Mouse (Mus musculus): ENCODE data around the gene Dhh. TPM values are rescaled to one million over a fixed set of nuclear protein-coding genes. Genes with fewer than 3 reads are reported as not detected.

The Dhh gene
- polyA plus RNA-seq, 1 experiment, result not detected

DNA sequence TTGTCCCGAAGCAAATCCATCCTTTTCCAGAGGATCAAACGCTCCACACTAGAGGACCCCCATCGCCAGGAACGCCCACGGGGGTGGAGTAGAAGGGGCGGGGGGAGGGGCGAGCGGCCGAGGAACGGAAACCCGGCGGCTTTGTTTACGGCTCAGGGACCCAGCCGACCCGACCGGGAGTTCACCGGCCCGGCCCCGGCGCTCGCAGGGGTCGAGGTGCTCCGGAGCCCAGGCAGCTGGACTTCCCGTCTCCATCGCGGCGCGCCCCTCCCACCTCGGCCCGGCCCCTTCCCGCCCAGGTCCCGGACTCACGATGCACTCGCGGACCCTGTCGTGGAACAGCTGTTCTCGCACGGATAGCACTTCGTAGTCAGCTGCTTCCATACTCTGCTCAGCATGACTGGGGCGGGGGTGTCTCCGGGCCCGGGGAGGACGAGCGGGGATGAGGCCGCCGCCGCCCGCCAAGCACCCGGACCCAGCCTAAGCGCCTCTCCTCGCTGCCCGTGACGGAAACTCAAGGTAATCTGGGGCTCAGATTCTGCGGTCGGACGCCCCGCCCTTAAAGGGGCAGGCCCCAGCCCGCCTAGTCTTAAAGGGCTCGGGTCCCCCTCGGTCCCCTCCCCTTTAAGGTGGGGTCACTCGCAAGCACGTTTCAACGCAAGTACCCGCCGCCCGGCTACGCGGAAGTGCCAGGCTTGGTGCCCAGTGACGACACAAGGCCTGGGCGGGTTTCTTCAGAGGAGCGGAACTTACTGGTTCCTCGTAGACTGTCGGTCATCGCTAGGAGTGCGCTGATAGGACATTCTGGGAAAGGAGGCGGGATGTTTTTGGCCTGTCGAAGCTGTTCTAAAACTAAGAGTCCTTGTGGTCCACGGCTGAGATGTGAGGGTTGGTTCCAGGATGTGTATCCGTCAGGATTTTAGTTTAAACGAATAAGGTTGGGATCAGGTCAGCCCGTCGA, 19.5 kb upstream of the Dhh start, which contains the start of gene Lmbr1l:
Gene Lmbr1l (minus strand): TSS at position 694 of the 961 bp plus-strand sequence.
- Histone ChIP-seq H3K4me1 (peaks cover 41% of the 10 kb centered on the region), H3K27me3 (replicated peaks) (peaks cover 6% of the 10 kb centered on the region), H3K9me3 (no peaks in the 10 kb centered on the region; the same call in 1 of the 2 replicates), H3K36me3 (replicated peaks; ENCODE audit: low read length) (peaks cover 17% of the 10 kb centered on the region), H3K4me3 (replicated peaks) (peak within 1 kb of the TSS; percentile 100)
- no peak for TF ChIP-seq FLI1 (IDR thresholded peaks at IDR 0.05; ENCODE audit: low read length)
- no peak for TF ChIP-seq GATA1 (IDR thresholded peaks at IDR 0.05; ENCODE audit: borderline replicate concordance, low read length)

DNA sequence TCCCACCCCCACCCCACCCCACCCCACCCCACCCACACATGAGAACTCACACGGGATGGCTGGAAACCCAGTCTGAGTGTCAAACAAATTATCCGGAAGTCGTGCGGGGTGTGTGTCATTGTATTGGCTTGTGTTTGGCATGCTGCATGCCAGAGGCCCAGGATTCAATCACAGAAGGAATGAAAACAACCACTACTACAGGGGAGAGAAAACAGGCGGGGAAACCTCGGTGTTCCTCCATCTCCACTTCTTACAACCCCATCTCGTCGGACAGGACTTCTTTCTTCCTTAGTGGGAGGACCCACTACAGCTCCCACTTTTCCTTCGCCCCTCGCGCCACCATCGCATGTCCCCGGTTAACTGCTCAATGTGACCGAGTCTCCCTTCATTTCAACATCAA, 18.8 kb upstream of the Dhh start:
- H3K4me1 ChIP-seq, result peaks cover 37% of the 10 kb centered on the region
- peaks cover 24% of the 10 kb centered on the region for H3K36me3 ChIP-seq (replicated peaks; ENCODE audit: low read length)
- no peaks in the 10 kb centered on the region; the same call in 1 of the 2 replicates for H3K9me3 ChIP-seq
- no peak for TF ChIP-seq GATA1 (IDR thresholded peaks at IDR 0.05; ENCODE audit: borderline replicate concordance, low read length)
- TF ChIP-seq FLI1 (IDR thresholded peaks at IDR 0.05; ENCODE audit: low read length), result no peak
- peaks cover 6% of the 10 kb centered on the region for H3K27me3 ChIP-seq (replicated peaks)
- peak overlapping the region; percentile 100 for H3K4me3 ChIP-seq (replicated peaks)

DNA sequence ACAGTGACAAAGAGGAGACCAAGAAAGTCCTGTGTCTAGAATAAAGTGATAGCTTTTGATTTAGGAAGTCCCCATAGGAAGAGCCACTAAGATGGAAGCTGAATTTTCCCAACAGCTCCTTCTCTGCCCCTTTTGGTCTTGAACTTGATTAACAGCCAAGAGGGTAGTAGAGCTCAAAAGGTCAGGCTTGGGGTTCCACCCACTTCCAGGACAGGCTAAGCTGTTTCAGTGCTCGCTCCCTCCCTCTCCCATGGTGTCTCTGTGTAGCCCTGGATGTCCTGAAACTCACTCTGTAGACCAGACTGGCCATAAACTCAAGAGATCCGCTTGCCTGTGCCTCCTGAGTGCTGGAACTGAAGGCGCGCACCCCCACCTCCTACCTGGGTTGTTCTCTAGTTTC, 17.7 kb upstream of the Dhh start:
- H3K27me3 ChIP-seq (replicated peaks), result peaks cover 6% of the 10 kb centered on the region
- H3K4me3 ChIP-seq (replicated peaks), result peak overlapping the region; percentile 46
- H3K4me1 ChIP-seq, result peaks cover 37% of the 10 kb centered on the region
- peaks cover 32% of the 10 kb centered on the region for H3K36me3 ChIP-seq (replicated peaks; ENCODE audit: low read length)
- H3K9me3 ChIP-seq, result no peaks in the 10 kb centered on the region
- TF ChIP-seq FLI1 (IDR thresholded peaks at IDR 0.05; ENCODE audit: low read length), result no peak
- TF ChIP-seq GATA1 (IDR thresholded peaks at IDR 0.05; ENCODE audit: borderline replicate concordance, low read length), result no peak

DNA sequence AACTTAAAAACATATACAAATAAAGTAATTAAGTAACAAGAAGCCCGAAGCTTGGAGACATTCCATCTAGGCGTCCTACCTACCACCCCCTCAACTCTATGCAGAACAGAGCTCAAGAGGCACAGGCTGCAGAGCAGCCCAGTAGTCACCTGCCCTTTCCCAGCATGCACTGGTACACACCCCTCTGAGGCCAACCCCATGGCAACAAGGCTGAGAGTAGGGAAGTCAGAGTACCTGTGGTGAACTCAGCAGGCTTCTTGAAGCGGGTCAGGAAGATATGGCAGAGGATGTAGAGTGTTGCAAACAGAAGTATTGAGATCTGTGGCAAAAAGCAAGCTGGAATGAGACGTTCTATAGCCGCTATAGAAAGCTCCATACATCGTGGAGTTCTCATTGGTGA, 16.6 kb upstream of the Dhh start:
- Histone ChIP-seq H3K4me1 (peaks cover 37% of the 10 kb centered on the region), H3K36me3 (replicated peaks; ENCODE audit: low read length) (peaks cover 39% of the 10 kb centered on the region), H3K4me3 (replicated peaks) (no peak overlapping the region), H3K27me3 (replicated peaks) (peaks cover 6% of the 10 kb centered on the region), H3K9me3 (no peaks in the 10 kb centered on the region)
- TF ChIP-seq FLI1 (IDR thresholded peaks at IDR 0.05; ENCODE audit: low read length), result no peak
- no peak for TF ChIP-seq GATA1 (IDR thresholded peaks at IDR 0.05; ENCODE audit: borderline replicate concordance, low read length)

DNA sequence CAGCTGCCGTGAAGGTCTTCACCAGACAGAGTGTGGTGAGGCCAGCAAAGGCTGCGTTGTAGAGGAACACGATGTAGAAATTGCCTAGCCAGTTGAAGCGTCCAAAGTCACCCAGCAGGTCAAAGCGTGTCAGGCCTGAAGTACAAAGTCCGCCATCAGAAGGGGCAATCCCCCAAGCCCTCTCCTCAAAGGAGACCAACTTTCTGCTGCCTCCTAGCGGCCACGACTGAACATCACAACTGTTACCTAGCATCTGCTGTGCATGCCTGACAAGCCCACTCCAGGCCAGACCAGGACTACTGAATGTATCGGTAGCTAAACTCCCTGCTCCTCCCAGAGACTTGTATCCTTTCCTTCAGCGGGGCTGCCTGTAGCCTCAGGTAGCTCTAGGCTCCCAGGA, 6.4 kb upstream of the Dhh start:
- H3K4me1 ChIP-seq, result peaks cover 4% of the 10 kb centered on the region; the same call in 1 of the 2 replicates
- H3K27me3 ChIP-seq (replicated peaks), result peaks cover 18% of the 10 kb centered on the region
- H3K9me3 ChIP-seq, result 0 out of 2 replicates have a peak, but pooled peaks cover 3% of the 10 kb centered on the region
- peaks cover 59% of the 10 kb centered on the region for H3K36me3 ChIP-seq (replicated peaks; ENCODE audit: low read length)
- no peak overlapping the region for H3K4me3 ChIP-seq (replicated peaks)
- TF ChIP-seq FLI1 (IDR thresholded peaks at IDR 0.05; ENCODE audit: low read length), result no peak
- no peak for TF ChIP-seq GATA1 (IDR thresholded peaks at IDR 0.05; ENCODE audit: borderline replicate concordance, low read length)

DNA sequence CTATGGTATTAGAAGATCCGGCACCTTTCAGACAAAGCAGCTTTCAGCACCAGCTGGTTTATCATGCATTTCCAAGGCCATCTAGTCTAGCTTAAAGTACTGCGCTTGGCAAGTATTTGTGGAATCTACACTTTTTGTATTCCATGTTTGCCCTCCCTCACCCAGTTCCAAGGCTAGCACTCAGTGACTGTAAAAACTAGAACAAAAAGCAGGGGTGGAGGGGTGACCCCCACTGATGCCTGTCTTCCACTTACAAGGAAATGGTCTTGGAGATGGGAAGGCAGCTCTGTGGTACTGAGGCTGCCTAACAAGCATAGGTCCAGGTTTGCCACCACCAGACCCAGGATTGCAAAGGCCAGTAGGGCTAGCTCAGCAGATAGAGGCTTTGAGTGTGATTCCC, 4.3 kb upstream of the Dhh start:
- Histone ChIP-seq H3K4me3 (replicated peaks) (no peak overlapping the region), H3K4me1 (peaks cover 11% of the 10 kb centered on the region), H3K9me3 (0 out of 2 replicates have a peak, but pooled peaks cover 3% of the 10 kb centered on the region), H3K36me3 (replicated peaks; ENCODE audit: low read length) (peaks cover 38% of the 10 kb centered on the region), H3K27me3 (replicated peaks) (peaks cover 35% of the 10 kb centered on the region)
- TF ChIP-seq GATA1 (IDR thresholded peaks at IDR 0.05; ENCODE audit: borderline replicate concordance, low read length), result no peak
- no peak for TF ChIP-seq FLI1 (IDR thresholded peaks at IDR 0.05; ENCODE audit: low read length)

DNA sequence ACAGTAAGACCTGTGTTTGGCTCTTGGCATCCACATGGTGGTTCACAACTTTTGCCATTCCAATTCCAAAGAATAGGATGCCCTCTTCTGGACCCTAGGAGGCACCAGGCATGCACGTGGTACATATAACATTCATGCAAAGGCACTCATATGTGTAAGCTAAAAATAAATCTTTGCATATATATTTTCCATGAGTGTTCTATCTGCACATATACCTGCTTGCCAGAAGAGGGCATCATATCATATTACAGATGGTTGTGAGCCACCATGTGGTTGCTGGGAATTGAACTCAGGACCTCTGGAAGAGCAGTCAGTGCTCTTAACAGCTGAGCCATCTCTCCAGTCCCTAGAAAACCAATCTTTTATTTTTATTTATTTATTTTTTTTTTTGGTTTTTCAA, 3.2 kb upstream of the Dhh start:
- Histone ChIP-seq H3K4me1 (peaks cover 21% of the 10 kb centered on the region), H3K27me3 (replicated peaks) (peaks cover 46% of the 10 kb centered on the region)
- TF ChIP-seq GATA1 (IDR thresholded peaks at IDR 0.05; ENCODE audit: borderline replicate concordance, low read length) (no peak), FLI1 (IDR thresholded peaks at IDR 0.05; ENCODE audit: low read length) (no peak)

DNA sequence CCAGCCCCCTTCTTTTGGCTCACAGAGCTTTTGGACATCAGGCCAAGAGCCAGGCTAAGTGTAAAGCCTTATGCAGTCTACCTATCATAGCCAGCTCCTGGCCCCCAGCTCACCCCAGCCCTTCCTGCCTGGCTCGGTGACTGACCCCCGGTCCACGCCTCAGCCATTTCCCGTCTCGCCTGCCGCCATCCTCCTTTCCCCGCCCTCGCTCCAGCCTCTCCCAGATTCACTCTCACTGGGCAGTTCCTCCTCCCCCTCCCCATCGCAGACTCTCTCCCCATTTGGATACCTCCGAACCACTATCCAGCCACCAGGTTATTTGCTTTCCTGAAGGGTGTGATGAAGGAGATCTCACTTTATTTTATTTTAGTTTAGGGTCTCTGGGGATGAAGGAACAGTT, 845 bp downstream of the Dhh start:
- Histone ChIP-seq H3K36me3 (replicated peaks; ENCODE audit: low read length) (no peaks in the 10 kb centered on the region), H3K9me3 (0 out of 2 replicates have a peak, but pooled peaks cover 3% of the 10 kb centered on the region), H3K4me3 (replicated peaks) (peak overlapping the region; percentile 50), H3K4me1 (peaks cover 59% of the 10 kb centered on the region), H3K27me3 (replicated peaks) (peaks cover 82% of the 10 kb centered on the region)
- TF ChIP-seq GATA1 (IDR thresholded peaks at IDR 0.05; ENCODE audit: borderline replicate concordance, low read length), result no peak
- TF ChIP-seq FLI1 (IDR thresholded peaks at IDR 0.05; ENCODE audit: low read length), result no peak

More for the DNA sequence above, 3.2 kb upstream of the Dhh start:
- peaks cover 31% of the 10 kb centered on the region for H3K36me3 ChIP-seq (replicated peaks; ENCODE audit: low read length)
- no peak overlapping the region for H3K4me3 ChIP-seq (replicated peaks)
- 0 out of 2 replicates have a peak, but pooled peaks cover 3% of the 10 kb centered on the region for H3K9me3 ChIP-seq

DNA sequence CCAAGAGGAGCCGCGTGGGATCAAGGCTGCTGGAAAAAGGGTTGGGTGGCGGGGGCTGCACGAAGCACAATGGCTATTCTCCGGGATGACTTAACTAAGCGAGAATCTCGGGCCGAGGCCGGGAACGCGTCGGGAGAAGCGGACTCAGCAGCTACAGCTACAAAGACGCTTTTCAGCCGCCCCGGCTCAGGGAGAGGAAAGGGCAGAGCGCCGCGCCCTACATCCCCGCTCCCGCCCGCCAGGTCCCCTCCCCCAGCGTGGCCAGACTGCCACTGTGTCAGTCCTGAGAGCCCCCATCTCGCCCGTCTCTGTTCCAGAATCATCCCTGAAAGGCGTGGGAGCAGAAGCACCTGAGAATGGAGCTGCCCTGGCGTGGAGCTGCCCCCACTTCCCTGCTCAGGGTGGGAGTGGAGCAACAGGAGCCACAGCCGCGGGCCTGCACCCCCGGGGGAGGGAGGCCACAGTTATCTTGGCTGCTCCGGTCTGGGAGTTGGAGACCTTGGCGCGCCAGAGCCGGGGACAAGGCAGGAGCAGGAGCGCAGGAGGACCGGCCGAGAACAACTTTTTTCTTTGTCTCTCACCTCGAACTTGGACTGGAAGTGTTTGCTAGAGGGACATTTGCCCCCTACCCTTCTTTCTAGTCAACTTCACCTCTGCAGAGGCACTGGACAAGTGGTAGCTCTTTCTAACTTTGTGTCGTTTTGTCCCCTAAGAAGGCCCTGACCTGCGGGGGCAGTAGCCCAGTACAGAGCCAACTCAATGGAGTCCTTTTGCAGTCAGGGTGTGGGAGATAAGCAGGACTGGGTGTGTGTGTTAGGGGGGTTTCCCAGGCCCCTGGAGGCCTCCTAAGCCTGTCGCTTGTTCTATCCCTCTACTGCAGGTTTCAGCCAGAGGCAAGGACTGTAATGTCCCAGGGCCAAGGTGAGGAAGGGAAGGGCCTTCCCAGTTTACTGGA, 2.4 kb downstream of the Dhh start:
- Histone ChIP-seq H3K36me3 (replicated peaks; ENCODE audit: low read length) (no peaks in the 10 kb centered on the region), H3K4me3 (replicated peaks) (peak overlapping the region; percentile 94)

More for the DNA sequence above, 2.4 kb downstream of the Dhh start:
- peaks cover 78% of the 10 kb centered on the region for H3K27me3 ChIP-seq (replicated peaks)
- H3K9me3 ChIP-seq, result no peaks in the 10 kb centered on the region
- peaks cover 73% of the 10 kb centered on the region for H3K4me1 ChIP-seq
- TF ChIP-seq GATA1 (IDR thresholded peaks at IDR 0.05; ENCODE audit: borderline replicate concordance, low read length) (no peak), FLI1 (IDR thresholded peaks at IDR 0.05; ENCODE audit: low read length) (no peak)

All from megakaryocyte, embryonic 14.5 days (primary cell).